Mouse (Mus musculus) bone marrow, adult 2 months (tissue): Measurements from ENCODE around the gene Snrnp48.

Source experiments
- CTCF ChIP-seq: fragments of 200-500 bp; IDR thresholded peaks from 2 replicates; pipeline ENCODE4 v1.5.1; 2011; ENCODE audit warnings: low read length, control low read depth; ENCODE audit not compliant: control insufficient read depth, insufficient read depth
- POLR2A ChIP-seq: fragments of 200-500 bp; IDR thresholded peaks from 2 replicates; pipeline ENCODE4 v1.6.1; 2011; ENCODE audit warnings: low read depth, mild to moderate bottlenecking, control low read depth, low read length, borderline replicate concordance; ENCODE audit not compliant: control insufficient read depth

- no peak for TF ChIP-seq CTCF
- no peak for TF ChIP-seq POLR2A
Observed at GRCm38 (mm10) chr13:38162668-38163067, 42.1 kb upstream of the Snrnp48 start.
